Mouse (Mus musculus) olfactory bulb, adult 2 months (tissue): ENCODE data around the gene Prdm13. TPM values are rescaled to one million over a fixed set of nuclear protein-coding genes. Genes with fewer than 3 reads are reported as not detected.

Experiments
- H3K27ac ChIP-seq: fragments of 200-500 bp; 2 replicates; pipeline ENCODE4 v1.5.1; 2012; ENCODE audit warnings: low read depth, low read length; ENCODE audit not compliant: insufficient read depth
- H3K4me1 ChIP-seq: fragments of 200-500 bp; 2 replicates; pipeline ENCODE4 v1.6.1; 2012; ENCODE audit warnings: low read length; ENCODE audit not compliant: control insufficient read depth, insufficient read depth
- H3K4me3 ChIP-seq: fragments of 200-500 bp; 2 replicates; pipeline ENCODE4 v1.5.1; 2012; ENCODE audit warnings: mild to moderate bottlenecking, low read depth, low read length, moderate library complexity; ENCODE audit not compliant: insufficient read depth
- CTCF ChIP-seq: fragments of 200-500 bp; IDR thresholded peaks from 2 replicates; pipeline ENCODE4 v1.5.1; 2012; ENCODE audit warnings: low read depth, mild to moderate bottlenecking, low read length, moderate library complexity; ENCODE audit not compliant: insufficient read depth
- POLR2A ChIP-seq: fragments of 200-500 bp; IDR thresholded peaks from 2 replicates; pipeline ENCODE4 v1.6.1; 2012; ENCODE audit warnings: mild to moderate bottlenecking, low read depth, low read length, moderate library complexity; ENCODE audit not compliant: insufficient read depth
- WGBS: fragments of 180-500 bp; shearing (Covaris S2); methylation state at CpG from one replicate; pipeline ENCODE4 v1.1.7; 2018; 5-methylcytosine and 5-hydroxymethylcytosine counted together
- polyA plus RNA-seq: library from polyadenylated mRNA; stranded (reverse); fragments of >200 nt; gene quantifications from 2 replicates; pipeline ENCODE4 v1.2.4, GENCODE M21; 2012; ENCODE audit warnings: low replicate concordance; ENCODE audit not compliant: missing spikeins, insufficient read depth, insufficient read length

Gene Prdm13
- polyA plus RNA-seq, 1 experiment, result not detected

- WGBS, result 59% methylated on average over 3 of the region's 3 CpGs
- TF ChIP-seq CTCF (no peak), POLR2A (no peak)
- Histone ChIP-seq H3K27ac (no peak overlapping the region), H3K4me1 (no peaks in the 10 kb centered on the region), H3K4me3 (no peak overlapping the region)
Measured at GRCm38 (mm10) chr4:21628367-21629274, 57.1 kb downstream of the Prdm13 start.

Other genes starting within 250 kb of the Prdm13 start
- not detected in 2 replicates for gene Ccnc, start 41.7 kb upstream of the Prdm13 start, polyA plus RNA-seq
- not detected in 2 replicates for gene Usp45, start 81.2 kb upstream of the Prdm13 start, polyA plus RNA-seq
- gene Tstd3, start 81.2 kb upstream of the Prdm13 start, polyA plus RNA-seq, result not detected in 2 replicates
- gene Pnisr, start 161.6 kb upstream of the Prdm13 start, polyA plus RNA-seq, result 158 and 248 TPM in 2 replicates
- gene Coq3, start 193.7 kb upstream of the Prdm13 start, polyA plus RNA-seq, result not detected in 2 replicates
- gene Faxc, start 245.4 kb upstream of the Prdm13 start, polyA plus RNA-seq, result not detected in 2 replicates